In genomic region chr3:131799774-131800173, GRCm38 (mm10) we compare ENCODE assay signal across 27 mouse cellular contexts.
"Had no signal": no experiment of that assay in that cellular context is flagged by ENCODE, and none has a peak within 500 bp of the region (broad histone marks: within the 10 kb centered on the region; RNA-seq: fewer than 3 reads in every experiment).

No protein-coding gene starts in this region.

- H3K9me3 ChIP-seq: heart, embryonic 10.5 days; heart, embryonic 12.5 days; hindbrain, embryonic 10.5 days; hindbrain, embryonic 13.5 days; hindbrain, embryonic 15.5 days; kidney, embryonic 15.5 days; limb, embryonic 12.5 days; liver, embryonic 13.5 days; liver, embryonic 15.5 days had no signal

- DNase-seq: gastrocnemius, adult 2 months; gastrocnemius, postnatal 10 days; gastrocnemius, postnatal 25 days; heart, adult 18-20 months; heart, postnatal 10 days; heart, postnatal 4 days; kidney, adult 11 months; kidney, adult 2 months; kidney, adult 9 months; kidney, postnatal 25 days; kidney, postnatal 4 days; left cerebral cortex, postnatal 4 days; liver; liver, embryonic 13.5 days had no signal

- H3K36me3 ChIP-seq: heart, embryonic 10.5 days; heart, embryonic 12.5 days; hindbrain, embryonic 10.5 days; hindbrain, embryonic 13.5 days; hindbrain, embryonic 15.5 days; kidney, embryonic 15.5 days; limb, embryonic 12.5 days; liver, embryonic 13.5 days; liver, embryonic 15.5 days had no signal

- H3K4me2 ChIP-seq: heart, embryonic 12.5 days; hindbrain, embryonic 13.5 days; hindbrain, embryonic 15.5 days; kidney, embryonic 15.5 days; limb, embryonic 12.5 days; liver, embryonic 11.5 days; liver, embryonic 13.5 days; liver, embryonic 15.5 days had no signal

- H3K27ac ChIP-seq: gastrocnemius, adult 2 months; heart, embryonic 10.5 days; hindbrain, embryonic 10.5 days; hindbrain, embryonic 13.5 days; hindbrain, embryonic 15.5 days; hindbrain, postnatal 0 days; kidney, embryonic 15.5 days; kidney, postnatal 0 days; layer of hippocampus, adult 2 months; limb, embryonic 12.5 days; liver, embryonic 13.5 days; liver, embryonic 15.5 days had no signal

- H3K9ac ChIP-seq: heart, embryonic 12.5 days; hindbrain, embryonic 13.5 days; hindbrain, embryonic 15.5 days; kidney, embryonic 15.5 days; limb, embryonic 12.5 days; liver, embryonic 13.5 days; liver, embryonic 15.5 days had no signal

- H3K27me3 ChIP-seq: heart, embryonic 12.5 days; hindbrain, embryonic 13.5 days; hindbrain, embryonic 15.5 days; kidney, embryonic 15.5 days; limb, embryonic 12.5 days; liver, embryonic 13.5 days; liver, embryonic 15.5 days had no signal

- H3K4me3 ChIP-seq: gastrocnemius, adult 2 months; heart, embryonic 10.5 days; heart, embryonic 12.5 days; hindbrain, embryonic 10.5 days; hindbrain, embryonic 13.5 days; hindbrain, embryonic 15.5 days; kidney, embryonic 15.5 days; layer of hippocampus, adult 2 months; limb, embryonic 12.5 days; liver, embryonic 13.5 days; liver, embryonic 15.5 days had no signal

- H3K4me1 ChIP-seq: hindbrain, embryonic 10.5 days; hindbrain, embryonic 13.5 days; hindbrain, embryonic 15.5 days; kidney, embryonic 15.5 days; limb, embryonic 12.5 days; liver, embryonic 13.5 days; liver, embryonic 15.5 days had no signal

- ATAC-seq: hindbrain, postnatal 0 days; intestine, embryonic 16.5 days had no signal
